Mouse (Mus musculus): Measurements from ENCODE around the gene Mitf.

The Mitf gene

GRCm38 (mm10) chr6:97806781-97807743, at the start of gene Mitf:
TSS of gene Mitf (plus strand) at chr6:97807052.
- peak; percentile 83 for DNase-seq (ENCODE audit: low read depth, low spot score)

GRCm38 (mm10) chr6:97757361-97757760, 49.5 kb upstream of the Mitf start:
- DNase-seq (ENCODE audit: low read depth, low spot score) = no peak

DNA sequence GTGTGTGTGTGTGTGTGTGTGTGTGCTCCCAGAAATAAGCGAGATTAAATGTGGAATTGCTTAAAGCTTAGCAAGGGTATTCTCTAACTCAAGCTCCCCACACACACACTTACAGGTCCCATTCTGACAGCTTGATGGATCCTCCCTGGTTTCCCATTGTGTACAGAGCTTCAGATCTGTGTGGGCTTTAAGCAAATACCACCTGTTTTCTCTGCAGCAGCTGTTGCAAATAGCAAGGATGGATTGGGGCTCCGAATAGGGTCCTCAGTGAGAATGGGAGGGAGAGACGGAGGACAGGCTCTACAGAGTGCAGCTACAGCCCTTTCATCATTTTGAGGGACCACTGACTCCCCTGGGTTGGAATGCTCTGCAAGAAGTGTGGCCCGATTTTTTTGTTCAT, 48.0 kb upstream of the Mitf start:
- no peak for DNase-seq (ENCODE audit: low read depth, low spot score)

DNA sequence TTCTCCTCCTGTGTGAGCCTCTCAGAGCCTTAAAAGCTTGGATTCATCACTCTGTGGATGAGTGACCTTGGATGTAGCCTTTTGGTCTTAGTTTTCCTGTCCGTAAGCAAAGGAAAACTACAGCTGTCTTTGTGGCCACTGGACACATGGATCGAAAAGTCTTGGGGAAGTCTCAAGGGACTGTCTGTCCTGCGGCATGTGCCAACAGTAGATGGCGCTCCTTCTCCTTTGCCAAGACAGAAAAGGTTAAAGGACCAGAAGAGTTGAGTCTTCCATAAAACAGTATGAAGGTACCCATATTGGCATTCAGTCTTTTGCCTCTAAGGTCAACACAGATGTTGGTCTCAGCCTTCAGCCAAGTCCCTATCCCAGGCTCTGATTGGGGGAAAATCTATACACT, 47.6 kb upstream of the Mitf start:
- DNase-seq (ENCODE audit: low read depth, low spot score) = no peak

- no peak for DNase-seq (ENCODE audit: low read depth, low spot score)
These were observed 45.5 kb upstream of the Mitf start for GRCm38 (mm10) chr6:97761326-97761725.

GRCm38 (mm10) chr6:97763970-97764369, 42.9 kb upstream of the Mitf start:
- no peak for DNase-seq (ENCODE audit: low read depth, low spot score)

- no peak for DNase-seq (ENCODE audit: low read depth, low spot score)
These were observed 39.0 kb upstream of the Mitf start for GRCm38 (mm10) chr6:97767836-97768235.

DNA sequence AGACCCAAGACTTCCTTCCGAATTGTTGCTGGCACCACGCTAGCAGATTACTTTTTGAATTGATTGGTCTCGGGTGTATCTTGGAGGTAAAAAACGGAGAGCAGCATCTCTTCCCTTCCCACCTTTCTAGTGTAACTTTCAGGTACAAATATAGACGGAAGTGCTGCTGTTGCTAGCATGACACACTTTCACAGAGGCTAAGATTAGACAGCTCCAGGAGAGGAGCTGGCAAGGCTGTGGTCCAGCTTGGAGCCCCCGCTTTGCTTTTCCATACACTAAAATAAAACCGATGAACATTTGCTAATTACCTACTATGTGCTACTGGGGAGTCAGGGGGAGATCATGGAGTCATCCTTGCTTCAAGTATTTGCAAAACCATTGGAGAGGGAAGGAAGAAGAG, 37.3 kb upstream of the Mitf start:
- no peak for DNase-seq (ENCODE audit: low read depth, low spot score)

- no peak for DNase-seq (ENCODE audit: low read depth, low spot score)
These were observed 25.5 kb upstream of the Mitf start for GRCm38 (mm10) chr6:97781316-97781715.

GRCm38 (mm10) chr6:97782291-97782690, 24.6 kb upstream of the Mitf start:
- DNase-seq (ENCODE audit: low read depth, low spot score) = no peak

DNA sequence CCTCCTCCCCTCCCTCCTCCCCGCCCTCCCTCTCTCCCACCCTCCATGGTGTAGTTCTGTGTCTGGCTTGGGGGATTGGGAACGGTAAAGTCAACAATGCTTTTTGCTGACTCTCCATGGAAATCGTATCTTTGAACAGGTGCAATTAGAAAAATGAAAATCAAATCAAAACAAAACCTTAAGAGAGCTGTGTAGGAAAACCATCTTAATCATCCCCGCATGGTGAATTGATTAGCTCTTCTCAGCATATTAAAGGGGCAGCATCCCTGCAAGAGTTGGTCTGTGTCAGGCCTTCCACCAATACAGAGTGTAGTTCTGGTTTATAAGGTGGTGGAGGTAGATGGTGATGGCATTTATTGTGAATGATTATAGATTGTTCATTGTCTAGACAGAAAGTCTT, 20.0 kb upstream of the Mitf start:
- no peak for DNase-seq (ENCODE audit: low read depth, low spot score)

DNA sequence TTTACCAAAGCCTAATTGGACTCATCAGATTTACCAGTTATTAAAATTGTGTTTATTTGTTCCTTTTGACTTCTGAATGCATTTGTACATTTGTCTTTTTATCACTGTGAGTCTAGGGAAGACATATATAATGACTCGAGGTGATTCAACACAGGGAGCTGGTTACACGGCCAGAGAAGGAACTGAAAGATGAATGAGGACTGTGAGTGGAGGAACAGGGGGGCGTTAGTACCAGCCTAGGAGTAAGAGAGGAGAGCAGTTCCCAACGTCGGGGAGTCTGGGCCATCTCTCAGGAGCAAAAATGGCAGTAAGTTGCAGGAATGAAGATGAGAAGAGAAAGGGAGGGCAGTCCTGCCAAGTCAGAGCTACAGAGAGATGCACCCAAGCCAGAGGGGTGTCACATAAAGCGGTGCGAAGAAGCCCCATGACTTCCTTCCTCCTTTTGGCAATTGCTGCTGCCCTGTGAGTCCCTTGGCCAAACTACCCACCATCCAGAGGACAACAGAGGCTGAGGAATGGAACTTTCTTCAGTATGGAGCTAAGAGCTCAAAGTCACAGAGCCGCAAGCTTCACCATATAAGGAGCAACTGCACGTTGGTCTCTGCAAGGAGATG, 18.4 kb upstream of the Mitf start:
- DNase-seq (ENCODE audit: low read depth, low spot score) = no peak

DNA sequence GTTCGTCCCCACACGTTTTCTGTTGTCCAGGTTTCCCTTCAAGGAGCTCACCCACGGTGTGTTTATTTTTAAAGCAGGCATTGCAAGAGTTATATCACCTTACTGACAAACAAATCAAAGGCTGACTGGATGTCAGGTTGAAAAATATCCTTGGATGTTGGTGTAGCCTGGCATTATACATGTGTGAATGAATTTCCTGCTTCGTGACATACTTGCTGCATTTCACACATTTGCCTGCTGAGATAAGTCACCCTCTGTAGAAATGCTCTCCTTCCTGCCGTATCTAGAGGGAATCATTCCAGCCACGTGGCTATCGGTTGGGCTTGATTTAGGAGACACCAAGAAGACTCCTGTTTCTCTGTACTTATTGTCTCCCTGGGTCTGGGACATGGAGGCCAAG, 17.2 kb upstream of the Mitf start:
- no peak for DNase-seq (ENCODE audit: low read depth, low spot score)

DNA sequence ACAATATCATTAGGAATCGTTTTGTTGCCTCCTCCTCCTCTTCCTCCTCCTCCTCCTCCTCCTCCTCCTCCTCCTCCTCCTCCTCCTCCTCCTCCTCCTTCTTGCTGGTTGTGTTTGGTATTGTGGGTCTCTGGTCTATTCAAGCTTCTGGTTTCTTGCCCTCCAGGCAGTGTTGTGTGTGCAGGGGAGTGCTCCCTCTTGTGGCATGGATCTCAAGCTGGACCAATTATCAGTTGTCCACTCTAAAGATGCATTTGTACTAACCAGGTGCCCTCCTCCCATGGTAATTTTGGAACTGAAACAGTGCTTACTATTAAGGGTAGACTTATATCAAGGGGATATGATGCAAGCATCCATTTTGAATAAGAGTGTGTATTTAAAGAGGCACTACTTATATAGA, 14.7 kb upstream of the Mitf start:
- no peak for DNase-seq (ENCODE audit: low read depth, low spot score)

DNA sequence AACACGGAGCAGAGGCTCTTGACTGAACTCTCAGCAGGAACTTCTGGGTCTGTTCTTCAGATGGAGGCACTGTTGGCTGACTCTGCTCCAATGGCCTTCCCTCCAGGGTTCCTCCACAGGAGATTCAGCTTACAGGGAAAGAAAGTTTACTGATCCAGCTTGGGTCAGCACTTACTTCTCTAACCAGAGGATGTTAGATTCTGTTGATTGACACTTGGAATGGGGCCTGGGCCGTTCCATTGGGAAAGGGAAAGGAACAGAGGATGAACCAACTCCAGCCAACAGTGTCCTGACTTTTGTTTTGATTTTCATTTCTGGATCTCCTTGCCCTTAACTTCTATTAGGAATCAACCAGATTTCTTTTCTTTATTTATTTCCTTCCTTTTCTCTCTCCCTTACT, 11.7 kb upstream of the Mitf start:
- DNase-seq (ENCODE audit: low read depth, low spot score) = no peak

DNA sequence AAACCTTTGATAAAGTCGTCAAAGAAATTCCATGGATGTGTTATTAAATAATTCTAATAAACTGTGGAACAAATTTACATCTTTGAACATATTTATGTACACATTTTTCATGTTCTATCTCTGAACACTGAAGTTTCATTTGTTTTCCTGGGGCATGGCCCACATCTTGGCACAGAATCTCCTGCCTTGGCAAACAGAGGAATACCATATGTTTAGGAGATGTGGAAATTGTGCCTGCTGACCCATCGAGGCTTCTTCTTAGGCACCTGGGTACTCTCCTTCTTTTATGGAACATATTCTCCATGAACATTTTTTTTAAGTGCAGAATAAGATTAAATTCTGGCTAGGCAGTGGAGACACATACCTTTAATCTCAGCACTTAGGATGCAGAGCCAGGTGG, 6.2 kb upstream of the Mitf start:
- no peak for DNase-seq (ENCODE audit: low read depth, low spot score)

- DNase-seq (ENCODE audit: low read depth, low spot score) = no peak
These were observed 801 bp upstream of the Mitf start for GRCm38 (mm10) chr6:97806051-97806450.

- no peak for DNase-seq (ENCODE audit: low read depth, low spot score)
These were observed 7.3 kb downstream of the Mitf start for GRCm38 (mm10) chr6:97814191-97814590.

- no peak for DNase-seq (ENCODE audit: low read depth, low spot score)
These were observed 8.9 kb downstream of the Mitf start for GRCm38 (mm10) chr6:97815723-97816122.

- DNase-seq (ENCODE audit: low read depth, low spot score) = no peak
These were observed 10.0 kb downstream of the Mitf start for GRCm38 (mm10) chr6:97816806-97817205.

DNA sequence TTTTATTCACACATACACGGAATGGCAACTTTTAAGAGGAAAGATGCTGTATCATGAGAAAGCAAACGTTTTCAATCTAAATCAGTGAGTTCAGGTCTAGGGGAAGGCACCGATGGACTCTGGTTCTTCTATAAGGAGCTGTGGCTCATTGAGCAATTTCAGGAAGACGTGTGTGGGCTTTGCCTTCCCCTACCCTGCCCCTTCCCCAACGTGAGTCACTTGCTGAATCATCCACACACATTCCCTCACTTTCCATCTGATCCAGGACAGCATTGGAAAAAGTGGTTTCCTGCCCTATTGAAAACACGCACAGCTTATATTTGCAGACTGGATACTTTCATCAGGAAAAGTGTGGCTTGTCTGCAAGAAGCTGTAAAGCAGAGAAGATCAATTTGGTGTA, 11.3 kb downstream of the Mitf start:
- DNase-seq (ENCODE audit: low read depth, low spot score) = no peak

- DNase-seq (ENCODE audit: low read depth, low spot score) = no peak
These were observed 12.1 kb downstream of the Mitf start for GRCm38 (mm10) chr6:97818948-97819347.

GRCm38 (mm10) chr6:97820505-97820904, 13.7 kb downstream of the Mitf start:
- DNase-seq (ENCODE audit: low read depth, low spot score) = no peak
